Mouse (Mus musculus) monocyte, adult 5-6 weeks (primary cell): ENCODE data around the gene Nsun4. TPM values are rescaled to one million over a fixed set of nuclear protein-coding genes. Genes with fewer than 3 reads are reported as not detected.

Experiments used
- ATAC-seq: fragments of 153-309, 156-312 bp; replicated peaks from 2 replicates; pipeline ENCODE4 v1.8.0; 2017; ENCODE audit warnings: mild to moderate bottlenecking; ENCODE audit not compliant: low TSS enrichment, insufficient number of reproducible peaks, severe bottlenecking, poor library complexity, low FRiP score
- total RNA-seq: library from RNA; stranded (forward); fragments of 200-1000, 200-491, 200-594 nt; gene quantifications from 3 replicates; pipeline ENCODE4 v1.2.3, GENCODE M21; 2017

Nsun4 gene
- total RNA-seq, 1 experiment from 2014 or later: 19.5 TPM

DNA sequence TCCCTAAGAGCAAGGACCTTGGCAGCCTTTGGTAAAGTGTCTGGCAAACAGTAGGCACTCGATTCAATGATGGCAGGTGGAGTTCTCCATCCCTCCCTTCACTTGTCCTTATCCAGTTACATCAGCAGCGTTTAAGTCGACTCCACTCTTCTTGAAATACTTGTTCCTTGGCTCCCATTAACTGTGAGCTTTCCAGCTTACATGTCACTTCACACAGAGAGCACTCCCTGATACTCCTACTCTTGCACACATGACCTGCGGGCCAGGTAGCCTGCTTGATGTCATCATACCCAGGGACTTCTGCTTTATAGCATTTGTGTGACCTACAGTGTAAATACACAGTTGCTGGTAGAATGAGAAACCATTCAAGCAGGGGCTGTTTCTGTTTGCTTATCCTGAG is 56.9 kb downstream of the Nsun4 start:
- ATAC-seq: no peak

- ATAC-seq: no peak
These were observed 58.3 kb downstream of the Nsun4 start for GRCm38 (mm10) chr4:115995376-115995730.

DNA sequence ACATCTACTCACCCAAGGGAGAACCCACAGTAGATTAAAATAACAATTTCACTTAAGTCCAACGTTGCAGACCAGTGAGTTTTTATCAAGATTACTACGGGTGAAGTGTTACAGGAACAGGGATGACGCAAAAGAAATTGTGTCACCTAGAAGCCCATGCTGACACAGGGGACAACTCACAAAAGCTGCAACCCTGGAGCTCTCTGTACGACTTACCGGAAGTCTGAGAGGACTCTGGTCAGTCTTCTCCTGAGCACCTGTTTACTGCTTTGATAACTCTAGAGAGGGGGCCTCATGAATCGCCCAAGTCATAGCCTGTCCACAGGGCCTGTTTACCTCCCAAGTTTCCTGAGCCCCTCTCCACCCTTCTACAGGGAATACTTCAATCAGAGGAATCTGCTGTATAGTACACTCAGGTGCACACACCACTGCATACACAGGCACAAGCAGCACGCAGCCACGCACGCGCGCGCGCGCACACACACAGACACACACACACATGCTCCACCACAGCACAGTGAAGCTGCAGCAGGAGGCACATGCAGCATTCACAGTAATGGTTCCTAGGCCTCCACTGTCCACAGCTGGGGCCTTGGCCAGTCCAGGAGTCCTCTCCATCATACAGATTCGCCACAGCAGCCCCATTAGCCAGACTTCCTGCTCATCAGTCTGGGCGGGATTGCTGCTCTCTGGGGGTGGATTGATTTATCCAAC is 58.9 kb downstream of the Nsun4 start:
- no peak for ATAC-seq

GRCm38 (mm10) chr4:115989382-115989781 is 64.3 kb downstream of the Nsun4 start:
- ATAC-seq: no peak

DNA sequence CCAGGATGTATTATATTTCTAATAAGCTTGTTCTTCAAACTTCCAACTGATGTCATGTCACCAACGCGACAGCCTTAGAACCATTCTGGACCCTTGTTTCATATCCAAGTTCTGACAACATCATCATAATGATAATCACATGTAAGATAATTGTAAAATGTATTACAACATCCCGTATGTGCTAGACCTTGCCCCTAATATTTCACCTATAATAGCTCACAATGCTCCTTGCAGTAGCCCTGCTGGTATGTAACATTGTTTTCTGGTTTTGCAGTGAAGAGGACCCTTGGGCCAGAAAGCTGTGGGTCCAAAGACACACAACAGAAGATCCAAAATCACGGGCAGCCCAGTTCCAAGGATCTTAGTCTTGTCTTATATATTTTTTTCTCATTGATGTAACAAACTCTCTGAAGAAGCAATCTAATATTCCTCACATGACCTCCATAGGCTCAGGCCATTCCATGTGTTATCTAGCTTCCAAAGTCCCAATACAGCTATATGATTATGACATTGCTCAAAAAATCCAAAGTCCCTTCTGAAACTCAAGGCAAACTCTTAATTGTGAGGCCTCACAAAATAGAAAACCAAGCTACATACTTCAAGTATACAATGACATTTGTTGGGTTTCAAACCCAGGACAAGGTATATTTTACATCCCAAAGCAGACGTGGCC is 65.7 kb downstream of the Nsun4 start:
- no peak for ATAC-seq

- no peak for ATAC-seq
These were observed 66.2 kb downstream of the Nsun4 start for GRCm38 (mm10) chr4:115987436-115987835.

DNA sequence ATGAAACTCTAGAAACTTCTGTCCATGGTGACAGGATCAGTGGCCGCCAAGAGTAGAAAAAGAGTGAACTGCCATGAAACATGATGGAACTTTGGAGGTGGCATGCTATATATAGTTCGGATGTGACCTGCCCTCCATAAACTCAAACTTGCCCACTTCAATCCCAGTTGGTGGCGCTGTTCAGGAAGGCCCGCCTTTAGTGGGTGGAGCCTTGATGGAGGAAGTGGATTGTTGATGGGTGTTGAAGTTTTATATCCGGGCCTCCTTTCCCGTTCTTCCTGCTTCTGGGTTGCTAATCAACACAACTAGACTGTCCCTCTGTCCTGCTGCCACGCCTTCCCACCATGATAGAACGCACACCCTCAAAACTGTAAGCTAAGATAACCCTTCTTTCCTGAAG is 68.7 kb downstream of the Nsun4 start:
- no peak for ATAC-seq

DNA sequence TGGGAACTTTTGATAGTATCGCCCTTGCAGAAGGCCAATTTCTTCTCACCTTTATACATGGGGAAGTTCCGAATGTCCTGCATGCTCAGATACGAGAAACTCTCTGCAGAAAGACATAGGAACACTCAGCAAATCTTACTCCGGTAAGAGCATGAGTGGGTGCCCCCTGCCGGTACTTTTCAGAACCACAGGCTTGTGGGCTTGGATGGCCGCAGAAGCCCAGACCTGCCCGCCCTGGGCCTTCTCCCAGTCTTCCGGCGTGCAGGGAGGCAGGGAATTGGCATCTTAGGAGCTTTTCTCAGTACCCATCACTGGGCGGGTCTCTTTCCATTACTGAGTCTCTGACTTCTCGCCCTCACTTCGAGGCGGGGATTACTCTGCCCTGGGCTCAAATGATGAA is 69.6 kb downstream of the Nsun4 start:
- ATAC-seq: peak; percentile 53; the same call in 1 of the 2 replicates

Other genes with a start within 250 kb of the Nsun4 start
- 17.7 to 25.1 TPM (median 19.5 TPM) in 3 replicates for gene Mob3c, start 225.8 kb downstream of the Nsun4 start, total RNA-seq
- 80.9 to 129 TPM (median 98.0 TPM) in 3 replicates for gene Mknk1, start 214.7 kb downstream of the Nsun4 start, total RNA-seq
- gene Kncn, start 169.5 kb downstream of the Nsun4 start, total RNA-seq: not detected in 3 replicates
- gene 6430628N08Rik, start 163.2 kb downstream of the Nsun4 start, total RNA-seq: not detected in 3 replicates
- not detected in 3 replicates for gene Dmbx1, start 114.0 kb downstream of the Nsun4 start, total RNA-seq
- 5.3 to 9.1 TPM (median 6.8 TPM) in 3 replicates for gene Faah, start 36.0 kb downstream of the Nsun4 start, total RNA-seq
- 438 to 562 TPM (median 516 TPM) in 3 replicates for gene Uqcrh, start 21.2 kb upstream of the Nsun4 start, total RNA-seq
- gene Lrrc41, start 21.4 kb upstream of the Nsun4 start, total RNA-seq: 5.2 to 13.2 TPM (median 8.6 TPM) in 3 replicates
- 1.1 to 2.1 TPM (median 1.2 TPM) in 3 replicates for gene Rad54l, start 69.8 kb upstream of the Nsun4 start, total RNA-seq
- 10.0 to 24.0 TPM (median 12.7 TPM) in 3 replicates for gene Pomgnt1, start 70.0 kb upstream of the Nsun4 start, total RNA-seq
- 0.19 TPM in 1 of 3 replicates, not detected in the others for gene Lurap1, start 97.5 kb upstream of the Nsun4 start, total RNA-seq
- gene Tspan1, start 113.7 kb upstream of the Nsun4 start, total RNA-seq: not detected in 3 replicates
- gene 1700042G07Rik, start 119.5 kb upstream of the Nsun4 start, total RNA-seq: not detected in 3 replicates
- 0.76 TPM in 1 of 3 replicates, not detected in the others for gene Gm49337, start 119.5 kb upstream of the Nsun4 start, total RNA-seq
- gene Pik3r3, start 167.7 kb upstream of the Nsun4 start, total RNA-seq: 0.87 to 2.9 TPM in 2 of 3 replicates, not detected in the other